Mouse (Mus musculus) thymus, postnatal 25 days (tissue): ENCODE results near the gene Atm.
A peak's percentile ranks its signal among the peaks of the same experiment; 100 is the strongest.

ENCODE experiments used
- DNase-seq: peaks from one replicate; pipeline ENCODE4 v3.0.0; 2022

Atm gene

GRCm38 (mm10) chr9:53408548-53408947, 128.0 kb downstream of the Atm start:
- DNase-seq: no peak

GRCm38 (mm10) chr9:53404753-53405722, 131.5 kb downstream of the Atm start:
- DNase-seq: peak; percentile 85

- DNase-seq: no peak
Measured at GRCm38 (mm10) chr9:53404050-53404752, 132.3 kb downstream of the Atm start.

- no peak for DNase-seq
Measured at GRCm38 (mm10) chr9:53402991-53403390, 133.5 kb downstream of the Atm start.

GRCm38 (mm10) chr9:53402291-53402711, 134.2 kb downstream of the Atm start, which contains the start of gene 4930550C14Rik:
4930550C14Rik (plus strand) TSS chr9:53402325.
- no peak for DNase-seq

- no peak for DNase-seq
Measured at GRCm38 (mm10) chr9:53401146-53401545, 135.4 kb downstream of the Atm start.

- DNase-seq: no peak
Measured at GRCm38 (mm10) chr9:53400696-53401095, 135.8 kb downstream of the Atm start.

- DNase-seq: no peak
Measured at GRCm38 (mm10) chr9:53399537-53399936, 137.0 kb downstream of the Atm start.

GRCm38 (mm10) chr9:53398388-53398700, 138.2 kb downstream of the Atm start:
- DNase-seq: peak; percentile 71

GRCm38 (mm10) chr9:53397685-53398387, 138.7 kb downstream of the Atm start:
- DNase-seq: no peak

GRCm38 (mm10) chr9:53390136-53390535, 146.4 kb downstream of the Atm start:
- no peak for DNase-seq
